Mouse (Mus musculus) bone marrow macrophage, adult 2 months (primary cell): ENCODE results near the gene Mog.

ENCODE experiments used
- CTCF ChIP-seq: IDR thresholded peaks from 2 replicates; pipeline ENCODE4 v1.5.1; 2012; ENCODE audit warnings: low read depth, mild to moderate bottlenecking, low read length, moderate library complexity
- POLR2A ChIP-seq: IDR thresholded peaks from 2 replicates; pipeline ENCODE4 v1.6.1; 2012; ENCODE audit warnings: mild to moderate bottlenecking, low read depth, low read length, borderline replicate concordance

GRCm38 (mm10) chr17:37018328-37018727, 4.9 kb downstream of the Mog start:
- TF ChIP-seq CTCF (no peak), POLR2A (no peak)
